Mouse (Mus musculus): ENCODE measurements around the gene Cavin1.

DNA sequence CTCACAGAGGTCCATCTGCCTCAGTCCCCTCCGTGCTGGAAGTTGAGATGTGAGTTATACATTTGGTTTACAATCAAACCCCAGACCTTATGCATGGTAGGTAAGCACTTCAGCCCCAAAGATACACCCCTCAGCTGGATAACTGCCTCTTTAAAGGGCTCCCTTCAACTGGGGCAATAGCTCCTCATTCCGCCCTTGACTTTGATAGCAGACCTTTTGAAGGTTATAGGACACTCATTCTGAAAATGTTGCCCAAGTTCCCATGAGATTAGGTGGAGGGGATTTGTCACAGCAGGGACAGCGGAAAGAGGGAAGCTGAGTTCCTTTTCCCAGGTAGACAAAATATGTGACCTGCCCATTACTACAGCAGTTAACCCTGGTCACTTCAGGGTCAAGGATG is 10.5 kb upstream of the Cavin1 start:
- TF ChIP-seq POLR2A (IDR thresholded peaks at IDR 0.05; ENCODE audit: low read depth, low read length) (no peak), CTCF (IDR thresholded peaks at IDR 0.05; ENCODE audit: extremely low read depth, insufficient read length, insufficient replicate concordance, low read depth, low read length) (no peak)
